Mouse (Mus musculus): Measurements from ENCODE around the gene Treml1. TPM values are rescaled to one million over a fixed set of nuclear protein-coding genes. Genes with fewer than 3 reads are reported as not detected.
A peak's percentile ranks its signal among the peaks of the same experiment; 100 is the strongest.

Treml1 gene
- polyA plus RNA-seq, 1 experiment from 2014 or later, result 4.3 TPM

DNA sequence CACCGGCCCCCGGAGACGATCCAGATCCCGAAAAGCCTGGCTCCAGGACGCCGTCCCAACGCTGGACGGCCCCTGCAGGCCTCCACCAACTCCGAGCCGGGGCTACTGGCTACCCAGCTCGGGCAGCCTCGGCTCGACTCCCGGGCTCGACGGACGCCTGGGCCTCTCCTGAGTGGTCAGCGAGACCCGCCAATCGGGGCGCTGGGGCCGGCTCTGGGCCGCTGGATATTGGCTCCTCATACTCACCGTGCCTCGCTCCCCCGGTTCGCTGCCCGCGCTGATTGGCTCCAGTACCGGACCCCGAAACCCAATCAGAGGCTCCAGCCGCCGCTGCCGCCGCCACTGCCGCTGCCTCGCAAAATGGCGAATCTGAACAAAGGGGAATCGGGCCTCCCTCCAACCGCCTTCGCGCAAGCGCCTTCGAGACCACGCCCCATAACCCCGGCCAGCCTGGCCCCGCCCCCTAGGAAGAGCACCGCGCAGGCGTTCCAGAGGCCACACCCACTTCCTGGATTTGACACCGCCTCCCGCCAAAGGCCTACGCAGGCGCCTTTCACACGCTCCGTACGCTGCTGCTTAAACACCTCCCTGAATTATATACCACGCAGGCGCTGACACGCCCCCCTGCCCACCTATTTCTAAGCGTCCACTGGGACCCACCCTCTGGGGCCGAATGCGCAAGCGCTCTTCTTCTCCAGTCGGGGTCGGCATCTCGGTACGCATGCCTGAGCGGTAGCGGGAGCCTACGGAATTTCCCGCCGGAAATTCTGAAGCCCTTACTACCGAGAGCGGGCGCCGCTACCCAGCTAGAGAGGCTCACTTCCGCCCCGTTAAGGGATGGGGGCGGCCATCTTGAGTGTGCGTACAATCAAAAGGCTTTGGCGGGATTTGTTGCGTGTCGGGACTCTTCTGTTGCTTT is 49.9 kb downstream of the Treml1 start, which contains the start of the genes Nfya and Oard1:
Gene Nfya, minus strand, starts transcription at position 527 of the 919 bp plus-strand sequence.
Gene Oard1, plus strand, starts transcription at position 635 of the 919 bp plus-strand sequence.
- peak; percentile 94 for ATAC-seq (ENCODE audit: insufficient number of reproducible peaks, low FRiP score)
- H3K27ac ChIP-seq (ENCODE audit: poor library complexity, severe bottlenecking), result peak within 1 kb of the TSS; percentile 99
- under 1% methylated on average over 84 of the region's 84 CpGs for WGBS
- no peaks in the 10 kb centered on the region for H3K9me3 ChIP-seq (replicated peaks)
- H3K36me3 ChIP-seq, result peaks cover 23% of the 10 kb centered on the region
- H3K9ac ChIP-seq, result peak within 1 kb of the TSS; percentile 99
- H3K27me3 ChIP-seq (replicated peaks), result no peaks in the 10 kb centered on the region
- peak within 1 kb of the TSS; percentile 82 for H3K4me3 ChIP-seq
- H3K4me2 ChIP-seq, result peak within 1 kb of the TSS; percentile 92
- peaks cover 36% of the 10 kb centered on the region for H3K4me1 ChIP-seq (replicated peaks)

GRCm38 (mm10) chr17:48410299-48410785 is 50.6 kb downstream of the Treml1 start:
- peak overlapping the region; percentile 83 for H3K9ac ChIP-seq
- peak overlapping the region; percentile 79 for H3K4me2 ChIP-seq
- peaks cover 34% of the 10 kb centered on the region for H3K4me1 ChIP-seq (replicated peaks)
- peak overlapping the region; percentile 99 for H3K27ac ChIP-seq (ENCODE audit: poor library complexity, severe bottlenecking)
- ATAC-seq (ENCODE audit: insufficient number of reproducible peaks, low FRiP score), result peak; percentile 24; the same call in 1 of the 2 replicates
- WGBS, result under 1% methylated on average over 13 of the region's 13 CpGs
- no peaks in the 10 kb centered on the region for H3K9me3 ChIP-seq (replicated peaks)
- peak overlapping the region; percentile 82 for H3K4me3 ChIP-seq
- peaks cover 30% of the 10 kb centered on the region for H3K36me3 ChIP-seq
- H3K27me3 ChIP-seq (replicated peaks), result no peaks in the 10 kb centered on the region

GRCm38 (mm10) chr17:48411241-48411640 is 51.5 kb downstream of the Treml1 start:
- H3K4me2 ChIP-seq, result peak overlapping the region; percentile 79
- 59% methylated on average over 8 of the region's 8 CpGs for WGBS
- H3K36me3 ChIP-seq, result peaks cover 38% of the 10 kb centered on the region
- H3K4me1 ChIP-seq (replicated peaks), result peaks cover 30% of the 10 kb centered on the region
- peak overlapping the region; percentile 83 for H3K9ac ChIP-seq
- peak overlapping the region; percentile 82 for H3K4me3 ChIP-seq
- H3K27ac ChIP-seq (ENCODE audit: poor library complexity, severe bottlenecking), result peak overlapping the region; percentile 99
- no peaks in the 10 kb centered on the region for H3K27me3 ChIP-seq (replicated peaks)
- H3K9me3 ChIP-seq (replicated peaks), result no peaks in the 10 kb centered on the region
- ATAC-seq (ENCODE audit: insufficient number of reproducible peaks, low FRiP score), result no peak

- no peaks in the 10 kb centered on the region for H3K27me3 ChIP-seq (replicated peaks)
- H3K4me1 ChIP-seq (replicated peaks), result peaks cover 35% of the 10 kb centered on the region
- H3K27ac ChIP-seq (ENCODE audit: poor library complexity, severe bottlenecking), result peak overlapping the region; percentile 44
- no peak for ATAC-seq (ENCODE audit: insufficient number of reproducible peaks, low FRiP score)
- H3K4me3 ChIP-seq, result no peak overlapping the region
- H3K4me2 ChIP-seq, result no peak overlapping the region
- no peaks in the 10 kb centered on the region for H3K9me3 ChIP-seq (replicated peaks)
- H3K9ac ChIP-seq, result no peak overlapping the region
- WGBS, result 77% methylated on average over 7 of the region's 7 CpGs
- peaks cover 75% of the 10 kb centered on the region for H3K36me3 ChIP-seq
Observed at GRCm38 (mm10) chr17:48416011-48416410, 56.3 kb downstream of the Treml1 start.

Other genes starting within 250 kb of the Treml1 start
- gene 9830107B12Rik, start 213.6 kb upstream of the Treml1 start, polyA plus RNA-seq (2016; fragmentation: Nextera tagmentation; extraction: Ambion mirVana), result not detected in 2 replicates
- not detected in 2 replicates for gene A530064D06Rik, start 192.6 kb upstream of the Treml1 start, polyA plus RNA-seq (2016; fragmentation: Nextera tagmentation; extraction: Ambion mirVana)
- gene Trem1, start 127.1 kb upstream of the Treml1 start, polyA plus RNA-seq (2016; fragmentation: Nextera tagmentation; extraction: Ambion mirVana), result 0.08 and 0.22 TPM in 2 replicates
- not detected in 2 replicates for gene Trem3, start 112.1 kb upstream of the Treml1 start, polyA plus RNA-seq (2016; fragmentation: Nextera tagmentation; extraction: Ambion mirVana)
- gene Treml4, start 95.6 kb upstream of the Treml1 start, polyA plus RNA-seq (2016; fragmentation: Nextera tagmentation; extraction: Ambion mirVana), result 0.39 and 0.74 TPM in 2 replicates
- gene Treml2, start 60.4 kb upstream of the Treml1 start, polyA plus RNA-seq (2016; fragmentation: Nextera tagmentation; extraction: Ambion mirVana), result 0.82 and 0.97 TPM in 2 replicates
- 0.13 and 0.15 TPM in 2 replicates for gene B430306N03Rik, start 43.8 kb upstream of the Treml1 start, polyA plus RNA-seq (2016; fragmentation: Nextera tagmentation; extraction: Ambion mirVana)
- 1.5 and 1.7 TPM in 2 replicates for gene Trem2, start 13.5 kb upstream of the Treml1 start, polyA plus RNA-seq (2016; fragmentation: Nextera tagmentation; extraction: Ambion mirVana)
- gene Nfya, start 50.0 kb downstream of the Treml1 start, polyA plus RNA-seq (2016; fragmentation: Nextera tagmentation; extraction: Ambion mirVana), result 13.7 and 14.0 TPM in 2 replicates
- 43.6 and 45.4 TPM in 2 replicates for gene Oard1, start 50.1 kb downstream of the Treml1 start, polyA plus RNA-seq (2016; fragmentation: Nextera tagmentation; extraction: Ambion mirVana)
- gene Apobec2, start 73.0 kb downstream of the Treml1 start, polyA plus RNA-seq (2016; fragmentation: Nextera tagmentation; extraction: Ambion mirVana), result 199 and 207 TPM in 2 replicates
- gene Tspo2, start 91.6 kb downstream of the Treml1 start, polyA plus RNA-seq (2016; fragmentation: Nextera tagmentation; extraction: Ambion mirVana), result 4.5 and 5.7 TPM in 2 replicates
- gene Unc5cl, start 95.0 kb downstream of the Treml1 start, polyA plus RNA-seq (2016; fragmentation: Nextera tagmentation; extraction: Ambion mirVana), result 0.09 and 0.36 TPM in 2 replicates

All from heart, embryonic 12.5 days (tissue).